Mouse (Mus musculus) layer of hippocampus, adult 9-10 months (tissue): ENCODE measurements around the gene Usp5.
"Not testable (repeated sequence)": the region's sequence is repeated elsewhere in the genome, so short reads cannot be mapped to it uniquely, and the experiment has no call there.

Source experiments
- DNase-seq: peaks from one replicate; pipeline ENCODE4 v3.0.0; 2022; ENCODE audit warnings: low spot score

The Usp5 gene

GRCm38 (mm10) chr6:124811701-124812560, 17.4 kb downstream of the Usp5 start:
- no peak for DNase-seq

- no peak for DNase-seq
Measured at GRCm38 (mm10) chr6:124811403-124811665, 17.9 kb downstream of the Usp5 start.

- DNase-seq, result not testable (repeated sequence)
Measured at GRCm38 (mm10) chr6:124810566-124811402, 18.5 kb downstream of the Usp5 start.

- DNase-seq, result no peak
Measured at GRCm38 (mm10) chr6:124809775-124810538, 19.3 kb downstream of the Usp5 start.

GRCm38 (mm10) chr6:124809052-124809774, 20.1 kb downstream of the Usp5 start:
- DNase-seq, result no peak

GRCm38 (mm10) chr6:124808358-124809012, 20.8 kb downstream of the Usp5 start, which contains the start of gene Spsb2:
Spsb2 (plus strand) TSS chr6:124808661.
- DNase-seq, result no peak

- no peak for DNase-seq
Measured at GRCm38 (mm10) chr6:124807986-124808357, 21.3 kb downstream of the Usp5 start.

GRCm38 (mm10) chr6:124807366-124807765, 21.9 kb downstream of the Usp5 start:
- DNase-seq, result no peak

- no peak for DNase-seq
Measured at GRCm38 (mm10) chr6:124806446-124807140, 22.7 kb downstream of the Usp5 start.

- DNase-seq, result peak; percentile 90
Measured at GRCm38 (mm10) chr6:124805341-124806321, 23.7 kb downstream of the Usp5 start.

GRCm38 (mm10) chr6:124804341-124804740, 24.9 kb downstream of the Usp5 start:
- no peak for DNase-seq

- DNase-seq, result not testable (repeated sequence)
Measured at GRCm38 (mm10) chr6:124803691-124804090, 25.6 kb downstream of the Usp5 start.

GRCm38 (mm10) chr6:124803061-124803460, 26.2 kb downstream of the Usp5 start:
- DNase-seq, result no peak

GRCm38 (mm10) chr6:124802400-124802799, 26.9 kb downstream of the Usp5 start:
- not testable (repeated sequence) for DNase-seq

GRCm38 (mm10) chr6:124796200-124796599, 33.1 kb downstream of the Usp5 start:
- no peak for DNase-seq

GRCm38 (mm10) chr6:124795781-124796180, 33.5 kb downstream of the Usp5 start:
- DNase-seq, result no peak

- no peak for DNase-seq
Measured at GRCm38 (mm10) chr6:124791911-124792310, 37.4 kb downstream of the Usp5 start.

GRCm38 (mm10) chr6:124790121-124790520, 39.2 kb downstream of the Usp5 start:
- no peak for DNase-seq

- DNase-seq, result no peak
Measured at GRCm38 (mm10) chr6:124789519-124789918, 39.8 kb downstream of the Usp5 start.
